Mouse (Mus musculus) bone marrow macrophage, adult 2 months (primary cell): ENCODE data around the gene Adcy5. TPM values are rescaled to one million over a fixed set of nuclear protein-coding genes. Genes with fewer than 3 reads are reported as not detected.

Source experiments
- H3K27ac ChIP-seq: 2 replicates; pipeline ENCODE4 v1.5.1; 2012; ENCODE audit warnings: low read depth, low read length; ENCODE audit not compliant: insufficient read depth
- H3K4me1 ChIP-seq: 2 replicates; pipeline ENCODE4 v1.6.1; 2012; ENCODE audit warnings: low read length; ENCODE audit not compliant: control insufficient read depth, insufficient read depth
- H3K4me3 ChIP-seq: 2 replicates; pipeline ENCODE4 v1.5.1; 2012; ENCODE audit warnings: mild to moderate bottlenecking, low read length, moderate library complexity; ENCODE audit not compliant: insufficient read depth
- CTCF ChIP-seq: IDR thresholded peaks from 2 replicates; pipeline ENCODE4 v1.5.1; 2012; ENCODE audit warnings: low read depth, mild to moderate bottlenecking, low read length, moderate library complexity
- POLR2A ChIP-seq: IDR thresholded peaks from 2 replicates; pipeline ENCODE4 v1.6.1; 2012; ENCODE audit warnings: mild to moderate bottlenecking, low read depth, low read length, borderline replicate concordance
- polyA plus RNA-seq: library from polyadenylated mRNA; stranded (reverse); fragments of >200 nt; gene quantifications from 2 replicates; pipeline ENCODE4 v1.2.4, GENCODE M21; 2012; ENCODE audit not compliant: missing spikeins, insufficient read depth, insufficient read length

The Adcy5 gene
- polyA plus RNA-seq, 1 experiment: not detected

DNA sequence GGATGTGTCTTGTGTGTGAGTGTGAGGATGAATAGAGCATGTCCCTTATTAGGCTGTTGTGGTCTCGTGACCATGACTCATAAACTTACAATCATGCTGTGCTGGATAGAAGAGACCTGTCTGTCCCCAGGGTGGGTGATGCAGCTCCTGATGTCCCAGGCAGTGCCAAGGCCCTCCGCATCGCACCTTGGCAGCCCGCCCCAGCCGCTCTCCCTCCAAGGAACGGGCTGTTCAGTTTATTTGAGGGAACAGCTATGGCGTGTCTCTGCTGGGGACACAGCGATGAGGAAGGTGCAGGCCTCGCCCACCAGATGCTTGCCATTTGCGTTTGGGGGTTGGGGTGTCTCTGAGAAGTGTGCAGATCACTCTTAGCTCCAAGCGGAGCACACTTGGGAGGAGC is 28.5 kb downstream of the Adcy5 start:
- no peak for TF ChIP-seq CTCF
- no peaks in the 10 kb centered on the region for H3K4me1 ChIP-seq
- no peak overlapping the region for H3K27ac ChIP-seq
- H3K4me3 ChIP-seq: no peak overlapping the region

DNA sequence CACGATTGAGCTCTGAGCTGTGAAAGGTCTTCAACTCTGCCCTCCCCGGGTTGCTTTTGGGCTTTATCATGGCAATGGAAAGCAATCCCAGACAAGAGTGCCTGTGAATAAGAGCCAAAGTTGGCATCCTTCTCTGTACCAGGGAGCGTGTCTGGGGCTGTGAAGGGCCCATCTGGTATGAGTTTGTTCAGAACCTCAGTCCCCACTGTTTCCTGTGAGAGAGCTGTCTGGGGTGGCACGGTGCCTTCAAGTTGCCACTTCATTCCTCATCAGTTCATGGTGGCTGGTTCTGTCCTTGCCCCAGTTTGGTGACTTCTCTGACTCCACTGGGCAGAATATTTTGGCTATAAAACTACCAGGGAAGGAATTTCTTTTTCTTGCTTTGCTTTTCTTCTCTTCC is 33.4 kb downstream of the Adcy5 start:
- no peaks in the 10 kb centered on the region for H3K4me1 ChIP-seq
- TF ChIP-seq POLR2A: no peak
- no peak for TF ChIP-seq CTCF
- H3K4me3 ChIP-seq: no peak overlapping the region
- H3K27ac ChIP-seq: no peak overlapping the region

DNA sequence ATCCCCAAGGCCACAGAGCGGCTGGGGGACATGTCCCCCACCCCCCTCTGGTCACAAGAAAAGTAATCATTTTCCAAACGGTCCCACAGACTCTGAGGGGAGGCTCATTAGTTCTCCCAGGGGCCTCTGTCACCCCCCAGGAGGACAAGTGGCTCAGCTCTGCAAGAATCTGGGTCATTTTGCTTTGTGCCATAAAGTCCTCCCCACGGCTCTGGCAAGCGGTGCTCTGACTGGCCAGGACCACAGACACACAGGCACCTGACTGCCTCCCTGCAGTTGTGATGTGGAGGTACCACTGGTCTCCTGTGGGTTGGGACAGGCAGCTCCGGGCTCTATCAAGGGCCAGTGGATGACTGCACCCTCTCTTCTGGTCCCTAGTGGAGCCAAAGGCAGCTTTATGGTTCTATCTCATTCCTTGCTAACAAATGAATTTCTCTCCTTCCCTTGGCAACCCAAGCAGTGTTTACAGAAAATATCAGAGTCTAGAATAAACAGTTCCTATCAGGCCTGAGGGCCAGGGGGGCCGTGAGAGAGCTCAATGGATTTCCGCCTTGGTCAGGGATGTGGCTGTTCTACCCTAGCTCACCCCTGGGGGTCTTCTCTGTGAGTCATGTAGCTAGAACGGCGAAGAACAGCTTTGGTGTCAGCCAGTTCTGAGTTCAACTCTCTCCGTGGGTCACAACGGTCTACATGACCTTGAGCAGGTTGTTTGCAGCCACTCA is 34.9 kb downstream of the Adcy5 start:
- TF ChIP-seq CTCF (no peak), POLR2A (no peak)
- Histone ChIP-seq H3K27ac (no peak overlapping the region), H3K4me3 (no peak overlapping the region), H3K4me1 (no peaks in the 10 kb centered on the region)

DNA sequence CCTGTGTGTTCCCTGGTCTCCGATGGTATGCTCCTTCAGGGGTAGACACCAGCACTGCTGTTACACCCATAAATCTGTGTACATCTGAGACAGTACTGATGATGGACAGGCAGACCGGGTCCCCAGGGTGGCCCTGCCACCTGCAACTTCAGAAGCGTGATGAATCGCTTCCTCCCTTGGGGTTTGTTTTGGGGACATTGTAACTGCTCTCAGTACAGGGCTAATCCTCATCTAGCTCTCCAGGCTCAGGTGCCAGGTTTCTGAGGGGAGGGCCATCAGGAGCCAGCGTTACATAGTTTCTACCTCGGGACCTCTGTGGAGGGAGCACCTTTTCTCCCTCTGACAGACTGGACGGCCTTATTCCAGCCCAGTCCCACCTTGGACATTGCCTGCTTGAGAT is 36.1 kb downstream of the Adcy5 start:
- Histone ChIP-seq H3K4me1 (no peaks in the 10 kb centered on the region), H3K4me3 (no peak overlapping the region), H3K27ac (no peak overlapping the region)
- TF ChIP-seq CTCF: no peak
- no peak for TF ChIP-seq POLR2A

DNA sequence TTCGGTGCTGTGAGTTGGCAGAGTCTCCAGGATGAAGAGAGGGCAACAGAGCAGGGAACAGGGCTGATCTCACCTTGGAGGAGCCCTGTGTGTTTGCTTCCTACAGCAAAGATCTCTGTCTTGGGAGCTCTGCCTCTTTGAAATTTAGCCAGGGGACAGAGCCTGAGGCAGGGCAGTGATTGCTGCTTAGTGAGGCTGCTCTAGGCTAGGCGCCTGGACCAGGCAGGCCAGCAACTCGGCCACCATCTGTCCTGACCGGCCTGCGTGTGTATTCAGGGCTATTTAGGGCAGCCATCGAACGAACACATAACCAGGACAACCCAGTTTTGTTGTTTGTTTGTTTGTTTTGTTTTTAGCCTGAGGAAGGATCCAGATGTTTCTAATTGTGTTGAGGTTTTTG is 36.6 kb downstream of the Adcy5 start:
- no peak for TF ChIP-seq CTCF
- no peak for TF ChIP-seq POLR2A
- H3K4me1 ChIP-seq: no peaks in the 10 kb centered on the region
- H3K4me3 ChIP-seq: no peak overlapping the region
- H3K27ac ChIP-seq: no peak overlapping the region

DNA sequence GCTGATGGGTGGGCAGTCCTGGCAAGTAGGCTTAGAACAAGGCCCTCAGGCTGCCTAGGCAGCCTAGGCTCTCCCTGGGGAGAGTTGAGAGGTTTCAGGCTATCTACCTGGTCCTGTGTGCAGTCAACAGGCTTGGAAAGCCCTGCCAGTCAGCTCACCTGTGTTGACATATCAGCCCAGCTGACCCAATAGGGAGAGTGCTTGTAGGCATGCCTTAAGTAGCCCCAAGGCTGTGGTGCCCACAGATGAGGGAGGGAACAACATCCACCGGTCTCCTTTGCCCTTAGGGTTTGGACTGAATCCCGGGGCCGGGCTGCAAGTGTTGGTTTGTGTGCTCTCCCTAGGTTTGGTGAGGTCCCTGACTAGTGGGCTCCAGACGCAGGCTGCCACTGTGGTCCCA is 37.8 kb downstream of the Adcy5 start:
- no peaks in the 10 kb centered on the region for H3K4me1 ChIP-seq
- no peak overlapping the region for H3K4me3 ChIP-seq
- no peak for TF ChIP-seq CTCF
- no peak for TF ChIP-seq POLR2A
- no peak overlapping the region for H3K27ac ChIP-seq

DNA sequence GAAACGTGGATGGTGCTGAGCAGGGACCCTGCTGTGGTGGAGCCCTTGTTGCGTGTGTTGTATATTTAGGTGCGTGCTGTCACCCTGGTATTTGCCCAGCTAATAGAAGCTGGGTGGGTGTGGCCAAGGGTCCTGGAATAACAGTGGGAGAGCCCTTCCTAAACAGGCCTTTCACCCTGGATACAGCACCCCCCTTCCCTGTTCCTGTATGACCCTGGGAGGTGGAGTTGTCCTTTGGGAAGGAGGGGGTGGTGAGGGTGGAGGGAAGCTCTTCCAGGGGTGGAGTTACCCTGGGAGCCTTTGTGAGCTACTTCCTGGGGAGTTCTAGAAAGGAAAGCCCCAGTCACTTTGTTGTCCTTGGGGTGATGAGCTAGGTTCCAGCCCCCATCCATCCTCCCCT is 38.7 kb downstream of the Adcy5 start:
- no peak overlapping the region for H3K27ac ChIP-seq
- no peak overlapping the region for H3K4me3 ChIP-seq
- no peak for TF ChIP-seq CTCF
- TF ChIP-seq POLR2A: no peak
- no peaks in the 10 kb centered on the region for H3K4me1 ChIP-seq

DNA sequence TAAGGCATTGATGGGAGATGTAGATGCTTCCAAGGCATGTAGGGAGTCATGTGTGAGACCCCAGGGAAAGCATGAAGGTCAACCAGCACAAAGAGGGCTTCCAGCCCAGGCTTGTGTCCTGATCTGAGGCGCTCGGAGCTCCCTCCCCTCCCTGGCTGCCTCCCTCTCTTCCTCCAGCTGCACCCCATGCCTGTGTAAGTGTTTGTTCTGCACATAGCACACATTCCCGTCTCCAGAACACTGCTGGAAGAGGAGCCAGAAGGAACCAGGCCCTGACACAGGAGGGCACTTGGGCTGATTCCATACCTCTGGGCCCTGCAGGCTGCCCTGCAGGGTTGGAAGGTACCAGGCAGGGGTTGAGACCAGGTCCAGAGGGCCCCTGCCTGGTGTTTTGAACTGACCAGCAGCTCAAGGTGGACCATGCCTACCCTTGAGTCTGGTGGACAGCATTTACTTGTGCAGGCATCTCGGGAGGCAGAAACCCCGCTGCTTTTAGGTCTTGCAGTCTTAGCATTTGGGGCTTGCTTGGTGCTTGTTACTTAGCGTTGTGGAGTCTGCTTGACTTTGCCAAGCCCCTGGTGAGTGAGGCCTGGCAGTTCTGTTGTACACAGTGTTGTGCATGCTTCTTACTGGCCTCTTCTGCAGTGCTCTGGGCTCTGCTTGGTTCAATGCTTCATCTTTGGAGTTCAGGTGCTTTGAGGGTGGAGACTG is 45.2 kb downstream of the Adcy5 start:
- H3K4me1 ChIP-seq: no peaks in the 10 kb centered on the region
- no peak overlapping the region for H3K4me3 ChIP-seq
- H3K27ac ChIP-seq: no peak overlapping the region
- TF ChIP-seq CTCF (no peak), POLR2A (no peak)

DNA sequence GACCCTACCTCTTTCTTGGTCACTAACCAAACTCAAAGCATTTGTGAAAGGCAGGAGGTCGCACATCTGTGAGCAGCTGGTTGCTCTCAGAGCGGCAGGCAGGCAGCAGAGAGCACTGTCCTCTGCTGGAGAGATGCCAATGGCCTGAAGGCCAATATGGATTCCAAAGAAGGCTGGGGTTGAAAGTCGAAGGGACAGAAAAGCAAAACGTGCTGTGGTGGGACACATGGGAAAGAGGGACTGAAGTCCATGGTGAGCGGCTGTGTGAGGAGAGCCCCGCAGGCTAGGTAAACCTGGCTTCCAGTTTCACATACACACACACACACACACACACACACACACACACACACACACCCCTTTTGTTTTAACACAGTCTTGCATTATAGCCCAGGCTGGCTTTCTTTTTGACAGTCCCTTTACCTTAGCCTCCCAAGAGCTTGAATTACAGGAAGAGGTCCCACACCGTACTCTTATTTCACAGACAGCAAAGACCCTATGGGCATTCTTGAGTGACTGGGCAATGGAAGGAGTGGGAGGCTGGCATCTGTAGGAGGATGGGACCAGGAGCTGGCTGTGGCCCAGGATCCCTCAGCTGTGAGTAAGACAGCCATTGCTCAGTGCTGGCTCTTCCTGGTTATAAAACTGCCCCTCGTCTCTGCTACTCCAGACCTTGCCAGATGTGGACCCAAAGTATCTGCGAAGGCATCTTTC is 45.9 kb downstream of the Adcy5 start:
- H3K4me1 ChIP-seq: no peaks in the 10 kb centered on the region
- no peak overlapping the region for H3K27ac ChIP-seq
- H3K4me3 ChIP-seq: no peak overlapping the region
- TF ChIP-seq CTCF (no peak), POLR2A (no peak)

DNA sequence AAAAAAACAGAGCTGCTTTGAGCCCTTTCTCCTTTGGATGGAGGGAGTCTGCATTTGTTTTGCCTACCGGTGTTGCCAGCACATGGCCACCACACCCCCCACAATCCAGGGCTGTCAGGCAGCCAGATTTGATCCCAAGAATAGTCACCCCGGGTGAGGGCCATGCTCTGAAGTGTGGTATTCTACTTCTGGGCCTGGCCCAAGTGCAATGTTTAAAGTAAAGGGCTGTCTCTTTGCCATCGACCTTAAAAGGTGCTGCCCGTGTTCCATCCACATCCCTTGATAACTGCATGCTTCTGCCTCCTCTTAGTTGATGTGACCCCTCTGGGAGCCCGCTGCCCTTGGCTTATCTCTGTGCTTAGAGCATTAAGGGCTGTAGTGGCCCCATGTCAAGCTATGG is 46.6 kb downstream of the Adcy5 start:
- Histone ChIP-seq H3K4me3 (no peak overlapping the region), H3K27ac (no peak overlapping the region), H3K4me1 (no peaks in the 10 kb centered on the region)
- no peak for TF ChIP-seq CTCF
- no peak for TF ChIP-seq POLR2A
